Mouse (Mus musculus) spleen, adult 2 months (tissue): ENCODE results near the gene Eif5a. TPM values are rescaled to one million over a fixed set of nuclear protein-coding genes. Genes with fewer than 3 reads are reported as not detected.
A peak's percentile ranks its signal among the peaks of the same experiment; 100 is the strongest.

Experiments
- DNase-seq, 2 experiments: peaks; one replicate each; pipeline versions ENCODE4 v3.0.0 to v3.0.0-alpha.2; 2012 to 2021; ENCODE audit warnings: low spot score in 2 of 2, low read depth in 1 of 2
- H3K27ac ChIP-seq: fragments of 200-500 bp; 2 replicates; pipeline ENCODE4 v1.5.1; 2012; ENCODE audit warnings: low read length, inconsistent platforms; ENCODE audit not compliant: insufficient read depth
- H3K27me3 ChIP-seq: fragments of 200-500 bp; 2 replicates; pipeline ENCODE4 v1.6.1; 2012; ENCODE audit warnings: mild to moderate bottlenecking, moderate library complexity, low read length, inconsistent platforms; ENCODE audit not compliant: control insufficient read depth, insufficient read depth
- H3K36me3 ChIP-seq: fragments of 200-500 bp; 2 replicates; pipeline ENCODE4 v1.6.1; 2012; ENCODE audit warnings: mild to moderate bottlenecking, low read length, inconsistent platforms; ENCODE audit not compliant: control insufficient read depth, insufficient read depth
- H3K4me1 ChIP-seq: fragments of 200-500 bp; 2 replicates; pipeline ENCODE4 v1.6.1; 2011; ENCODE audit warnings: inconsistent platforms; ENCODE audit not compliant: control insufficient read depth, insufficient read depth, insufficient read length
- H3K4me3 ChIP-seq: fragments of 200-500 bp; 2 replicates; pipeline ENCODE4 v1.5.1; 2011; ENCODE audit warnings: mild to moderate bottlenecking, inconsistent platforms; ENCODE audit not compliant: insufficient read depth, insufficient read length; ENCODE audit errors: extremely low read depth
- CTCF ChIP-seq: fragments of 200-500 bp; IDR thresholded peaks from 2 replicates; pipeline ENCODE4 v1.5.1; 2011; ENCODE audit warnings: mild to moderate bottlenecking, inconsistent platforms; ENCODE audit not compliant: insufficient read depth, insufficient read length, insufficient replicate concordance; ENCODE audit errors: extremely low read depth
- POLR2A ChIP-seq: fragments of 200-500 bp; IDR thresholded peaks from 2 replicates; pipeline ENCODE4 v1.6.1; 2011; ENCODE audit warnings: low read depth, low read length, inconsistent platforms
- WGBS: fragments of 180-500 bp; shearing (Covaris S2); methylation state at CpG from one replicate; pipeline ENCODE4 v1.1.7; 2018; 5-methylcytosine and 5-hydroxymethylcytosine counted together
- polyA plus RNA-seq: library from polyadenylated mRNA; depleted of rRNA; stranded (reverse); fragments of >200 nt; gene quantifications from 2 replicates; pipeline ENCODE4 v1.2.3, GENCODE M21; 2012; rRNA removed

Eif5a gene
- 219 and 257 TPM in 2 replicates for polyA plus RNA-seq

DNA sequence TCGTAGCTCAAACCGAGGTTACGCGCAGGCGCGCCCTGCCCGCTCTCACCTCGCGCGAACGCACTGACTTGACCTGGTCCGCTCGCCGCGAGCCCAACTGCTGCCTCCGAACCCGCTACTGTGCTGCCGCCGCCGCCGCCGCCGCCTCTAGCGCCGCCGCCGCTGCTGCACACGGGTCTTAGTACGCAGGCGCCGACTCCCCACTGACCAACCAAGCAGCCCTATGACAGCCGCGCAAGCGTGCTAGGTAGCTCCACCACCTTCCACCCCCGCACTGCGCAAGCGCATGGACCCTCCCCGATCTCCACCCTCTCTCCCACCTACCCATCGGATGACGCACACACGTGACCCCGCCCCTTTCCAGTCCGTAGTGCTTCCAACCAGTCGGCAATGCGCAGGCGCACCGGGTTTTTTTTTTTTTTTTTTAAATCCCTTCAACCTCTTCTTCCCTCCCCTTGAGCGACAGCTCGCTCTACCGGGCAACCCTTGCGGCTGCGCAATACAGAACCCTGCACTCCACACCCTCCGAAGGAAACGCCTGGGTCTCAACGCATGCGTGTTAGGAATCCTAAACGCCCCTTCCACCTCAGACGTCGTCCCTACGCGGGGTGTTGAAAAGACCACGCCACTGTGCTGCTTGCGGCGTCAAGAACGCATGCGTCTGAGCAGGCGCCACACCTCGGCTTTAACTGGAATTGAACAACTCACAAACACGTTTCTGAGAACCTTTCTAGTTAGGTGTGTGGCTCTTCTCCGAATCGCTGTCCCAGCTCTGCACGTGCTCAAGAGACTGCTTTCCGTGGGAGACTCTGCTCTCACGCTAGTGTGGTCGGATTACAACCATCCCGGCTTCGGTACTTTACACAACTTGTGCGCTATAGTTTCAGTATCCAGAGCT lies at the start of gene Eif5a:
Gene Eif5a, minus strand, starts transcription at position 845 of the 898 bp plus-strand sequence.
- TF ChIP-seq POLR2A (peak; percentile 80), CTCF (peak; percentile 40; the same call in 1 of the 2 replicates)
- Histone ChIP-seq H3K4me1 (peaks cover 7% of the 10 kb centered on the region; the same call in 1 of the 2 replicates), H3K4me3 (peak within 1 kb of the TSS; percentile 96), H3K36me3 (peaks cover 19% of the 10 kb centered on the region), H3K27me3 (no peaks in the 10 kb centered on the region), H3K27ac (peak within 1 kb of the TSS; percentile 98)
- DNase-seq = peak; percentile 100
- under 1% methylated on average over 78 of the region's 78 CpGs for WGBS

DNA sequence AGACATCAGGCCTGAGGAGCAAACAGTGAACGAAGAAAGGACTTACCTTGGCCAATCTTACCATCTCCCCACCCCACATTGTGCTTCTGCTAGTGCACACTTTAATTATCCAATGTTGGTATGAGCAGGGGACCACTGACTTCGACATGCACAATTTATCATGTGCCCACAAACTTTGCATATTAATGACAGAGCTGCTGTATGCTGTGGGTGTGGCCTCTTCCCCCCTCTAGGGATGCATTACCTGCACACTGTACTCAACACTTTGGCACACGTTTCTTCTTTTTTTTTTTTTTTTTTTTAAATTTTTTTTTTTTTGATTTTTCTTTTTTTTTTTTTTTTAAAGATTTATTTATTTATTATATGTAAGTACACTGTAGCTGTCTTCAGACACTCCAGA lies 49.0 kb upstream of the Eif5a start:
- TF ChIP-seq POLR2A (no peak), CTCF (no peak)
- Histone ChIP-seq H3K27me3 (peaks cover 10% of the 10 kb centered on the region), H3K4me3 (no peak overlapping the region), H3K4me1 (peaks cover 16% of the 10 kb centered on the region), H3K36me3 (peaks cover 11% of the 10 kb centered on the region), H3K27ac (no peak overlapping the region)
- no peak for DNase-seq
- WGBS = 45% methylated on average over 3 of the region's 3 CpGs

DNA sequence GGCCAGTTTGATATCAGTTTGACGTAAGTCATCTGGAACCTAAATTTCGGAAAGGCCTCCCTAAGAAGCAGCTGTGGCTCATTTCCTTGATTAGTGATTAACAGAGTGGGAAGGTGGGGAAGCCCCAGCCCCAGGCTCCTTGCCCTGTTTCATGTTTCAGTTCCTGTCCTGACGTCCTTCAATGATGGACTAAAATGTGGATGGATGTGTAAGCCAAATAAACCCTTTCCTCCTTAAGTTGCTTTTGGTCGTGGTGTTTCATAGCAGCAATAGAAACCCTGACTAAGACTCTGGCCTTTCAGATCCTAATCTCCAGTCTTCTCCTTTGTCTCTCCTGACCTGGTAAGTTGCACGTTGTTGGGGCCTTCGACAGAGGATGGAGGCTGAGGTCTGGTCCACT lies 48.5 kb upstream of the Eif5a start:
- Histone ChIP-seq H3K27ac (no peak overlapping the region), H3K27me3 (peaks cover 15% of the 10 kb centered on the region), H3K4me3 (no peak overlapping the region), H3K4me1 (peaks cover 19% of the 10 kb centered on the region), H3K36me3 (peaks cover 11% of the 10 kb centered on the region)
- 62% methylated on average over 6 of the region's 6 CpGs for WGBS
- no peak for DNase-seq
- TF ChIP-seq POLR2A = no peak
- no peak for TF ChIP-seq CTCF

DNA sequence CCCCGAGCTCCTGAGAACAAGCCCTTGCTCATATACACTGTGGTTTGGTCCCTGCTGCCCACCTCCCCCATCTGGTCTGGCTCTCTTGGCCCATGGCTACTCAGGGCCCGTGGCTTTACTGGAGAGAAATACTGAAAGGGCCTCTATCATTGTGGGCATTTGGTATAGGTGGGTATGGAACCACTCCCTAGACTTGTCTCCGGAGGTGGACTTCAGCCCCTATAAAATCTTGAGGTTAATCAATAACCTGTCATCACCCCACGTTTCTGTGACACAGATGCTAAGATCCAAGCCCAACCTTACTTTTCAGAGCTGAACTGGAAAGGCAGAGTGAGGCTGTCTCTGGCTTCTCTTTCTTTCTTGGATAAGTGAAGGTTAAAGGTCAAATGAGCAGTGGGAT lies 47.0 kb upstream of the Eif5a start:
- peaks cover 23% of the 10 kb centered on the region for H3K27me3 ChIP-seq
- no peak overlapping the region for H3K27ac ChIP-seq
- TF ChIP-seq CTCF = no peak
- H3K4me1 ChIP-seq = peaks cover 19% of the 10 kb centered on the region
- DNase-seq = no peak
- H3K4me3 ChIP-seq = no peak overlapping the region
- peaks cover 4% of the 10 kb centered on the region; the same call in 1 of the 2 replicates for H3K36me3 ChIP-seq
- 86% methylated on average over 4 of the region's 4 CpGs for WGBS

DNA sequence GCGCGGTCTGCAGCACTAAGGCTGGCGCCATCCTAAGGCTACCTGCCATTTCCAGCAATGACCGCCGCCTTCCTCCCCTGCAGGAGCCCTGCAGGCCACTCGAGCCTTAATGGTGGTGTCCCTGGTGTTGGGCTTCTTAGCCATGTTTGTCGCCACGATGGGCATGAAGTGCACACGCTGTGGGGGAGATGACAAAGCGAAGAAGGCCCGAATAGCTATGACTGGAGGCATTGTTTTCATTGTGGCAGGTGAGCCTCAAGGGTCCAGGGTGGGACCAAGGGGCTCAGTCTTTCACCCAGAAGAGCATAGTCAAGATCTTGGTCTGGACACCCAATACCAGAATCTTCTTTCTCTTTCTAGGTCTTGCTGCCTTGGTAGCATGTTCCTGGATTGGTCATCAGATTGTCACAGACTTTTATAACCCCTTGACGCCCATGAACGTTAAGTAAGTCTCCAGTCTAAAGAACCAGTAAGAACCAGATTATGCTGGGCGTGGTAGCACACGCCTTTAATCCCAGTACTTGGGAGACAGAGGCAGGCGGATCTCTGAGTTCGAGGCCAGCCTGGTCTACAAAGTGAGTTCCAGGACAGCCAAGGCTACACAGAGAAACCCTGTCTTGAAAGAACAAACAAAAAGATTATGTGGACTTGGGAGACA lies 45.2 kb upstream of the Eif5a start:
- Histone ChIP-seq H3K36me3 (peaks cover 3% of the 10 kb centered on the region; the same call in 1 of the 2 replicates), H3K4me3 (peak overlapping the region; percentile 41; the same call in 1 of the 2 replicates), H3K27me3 (peaks cover 23% of the 10 kb centered on the region), H3K27ac (no peak overlapping the region), H3K4me1 (peaks cover 19% of the 10 kb centered on the region)
- 46% methylated on average over 17 of the region's 17 CpGs for WGBS
- no peak for TF ChIP-seq POLR2A
- TF ChIP-seq CTCF = no peak
- DNase-seq = no peak

DNA sequence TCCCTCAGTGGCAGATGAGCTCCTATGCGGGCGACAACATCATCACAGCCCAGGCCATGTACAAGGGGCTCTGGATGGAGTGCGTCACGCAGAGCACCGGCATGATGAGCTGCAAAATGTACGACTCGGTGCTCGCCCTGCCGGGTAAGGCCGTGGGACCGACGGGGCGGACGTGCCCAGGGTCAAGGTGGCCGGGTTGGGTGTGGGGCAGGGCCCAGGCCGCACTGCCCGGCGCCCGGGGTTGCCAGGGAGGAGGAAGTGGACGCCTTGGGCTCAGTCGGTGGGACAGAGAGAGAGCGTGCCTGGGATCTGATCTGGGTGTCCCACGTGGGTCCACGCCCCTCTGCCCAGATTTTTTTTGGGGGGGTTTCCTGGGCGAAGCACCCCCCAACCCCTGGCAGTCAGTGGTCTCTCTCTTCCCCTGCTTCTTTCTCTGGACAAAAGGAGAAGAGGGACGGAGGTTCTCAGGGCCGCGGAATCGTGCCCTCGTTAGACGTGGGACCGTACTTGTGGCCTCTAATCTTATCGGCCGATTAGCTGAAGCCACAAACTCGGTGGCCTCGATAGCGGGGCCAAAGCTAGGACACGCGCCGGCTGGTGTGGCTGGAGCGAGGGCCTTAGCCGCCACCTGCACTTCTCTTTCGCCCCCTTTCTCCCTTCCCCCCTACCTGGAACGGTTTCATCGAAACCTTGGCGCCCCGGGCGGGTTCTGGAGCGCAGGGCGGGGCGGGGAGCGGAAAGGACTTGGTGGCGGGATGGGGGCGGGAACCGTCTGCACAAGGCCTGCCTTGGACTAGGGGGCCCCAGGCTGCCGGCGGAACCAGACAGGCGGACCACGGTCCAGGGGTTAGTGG lies 44.5 kb upstream of the Eif5a start:
- H3K36me3 ChIP-seq = peaks cover 1% of the 10 kb centered on the region; the same call in 1 of the 2 replicates
- WGBS = 5% methylated on average over 54 of the region's 59 CpGs
- peaks cover 19% of the 10 kb centered on the region for H3K4me1 ChIP-seq
- peaks cover 23% of the 10 kb centered on the region for H3K27me3 ChIP-seq
- no peak for TF ChIP-seq CTCF
- no peak for TF ChIP-seq POLR2A
- H3K27ac ChIP-seq = no peak overlapping the region
- H3K4me3 ChIP-seq = peak overlapping the region; percentile 41; the same call in 1 of the 2 replicates
- DNase-seq = no peak
